Mouse (Mus musculus): ENCODE measurements at regions not wholly inside any gene's neighbourhood (a gene's known extent, or its start where the extent isn't known, plus 50 kb on each side); places are given as distances from the start of the nearest gene placed in this dataset.

DNA sequence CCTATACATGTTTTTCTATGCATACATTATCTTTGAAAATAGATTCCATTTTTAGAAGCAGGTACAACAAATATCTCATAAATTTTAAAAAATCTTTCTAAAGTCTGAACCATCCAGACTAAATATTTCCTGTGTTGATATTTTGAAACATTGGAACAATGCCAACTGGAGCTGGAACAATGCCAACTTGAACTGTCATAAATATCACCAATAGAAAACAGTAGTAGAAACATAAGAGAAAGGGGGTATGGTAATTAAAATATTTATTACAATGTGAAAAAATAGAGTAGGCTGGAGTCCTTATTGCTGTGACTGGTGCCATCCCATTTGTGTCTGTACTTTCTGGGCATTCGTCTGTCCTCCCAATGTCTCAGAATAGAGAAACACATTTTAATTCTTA is 286.9 kb upstream of the Mctp2 start:
- peak; percentile 22 for DNase-seq

DNA sequence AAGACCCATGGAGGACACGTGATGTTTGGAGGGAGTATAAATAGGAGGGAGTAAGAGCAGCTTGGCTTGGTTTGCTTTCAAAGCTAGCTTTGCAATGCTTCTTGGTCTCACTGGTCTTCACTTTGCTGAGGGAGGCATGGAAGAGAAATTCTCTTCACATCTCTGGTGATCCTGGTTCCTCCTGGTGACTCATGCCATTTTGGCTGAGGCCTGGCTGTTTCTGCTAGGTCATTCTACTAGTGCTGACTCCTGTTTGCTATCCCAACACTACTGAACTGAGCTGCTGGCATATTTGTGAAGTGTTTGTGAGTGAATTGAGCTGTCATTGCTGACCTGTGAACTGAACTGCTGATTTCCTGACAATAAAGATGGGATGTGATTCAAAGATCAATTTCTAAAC is 288.3 kb upstream of the Mctp2 start:
- no peak for DNase-seq

DNA sequence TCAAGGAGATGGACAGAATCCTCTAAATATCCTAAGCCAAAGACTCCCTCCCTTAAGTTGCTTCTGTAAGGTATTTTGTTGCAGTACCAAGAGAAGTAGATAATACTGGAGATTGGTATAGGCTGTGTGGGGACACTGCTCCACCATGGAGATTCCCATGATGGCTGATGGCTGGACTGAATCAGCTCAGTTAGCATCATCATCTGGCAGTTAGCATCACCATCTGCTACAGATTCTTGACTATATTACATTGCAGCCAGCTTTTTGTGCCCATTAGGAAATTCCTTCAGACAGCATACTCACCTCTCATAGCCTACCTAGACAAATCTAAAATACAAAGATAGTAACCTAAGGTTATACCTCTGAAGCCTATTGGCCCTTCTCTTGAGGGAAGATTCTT is 290.6 kb upstream of the Mctp2 start:
- DNase-seq = no peak

DNA sequence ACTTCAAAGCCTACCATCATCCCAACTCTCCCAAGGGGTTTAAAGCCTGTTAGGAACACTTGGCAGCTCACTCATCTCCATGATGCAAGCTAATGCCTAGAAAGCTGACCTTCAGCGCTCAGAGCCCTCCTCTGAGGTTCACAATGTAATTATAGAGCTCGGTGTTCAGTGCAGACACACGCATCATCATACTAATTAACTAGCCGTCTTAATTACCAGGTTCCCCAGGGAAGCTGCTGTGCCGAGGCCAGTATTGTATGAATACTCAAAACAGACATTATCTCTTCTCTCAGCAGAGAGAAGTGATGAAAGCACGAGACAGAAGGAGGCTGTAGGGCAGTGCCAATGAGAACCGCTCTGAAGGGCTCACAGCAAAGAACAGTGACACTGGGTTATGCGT is 295.5 kb upstream of the Mctp2 start:
- no peak for DNase-seq

DNA sequence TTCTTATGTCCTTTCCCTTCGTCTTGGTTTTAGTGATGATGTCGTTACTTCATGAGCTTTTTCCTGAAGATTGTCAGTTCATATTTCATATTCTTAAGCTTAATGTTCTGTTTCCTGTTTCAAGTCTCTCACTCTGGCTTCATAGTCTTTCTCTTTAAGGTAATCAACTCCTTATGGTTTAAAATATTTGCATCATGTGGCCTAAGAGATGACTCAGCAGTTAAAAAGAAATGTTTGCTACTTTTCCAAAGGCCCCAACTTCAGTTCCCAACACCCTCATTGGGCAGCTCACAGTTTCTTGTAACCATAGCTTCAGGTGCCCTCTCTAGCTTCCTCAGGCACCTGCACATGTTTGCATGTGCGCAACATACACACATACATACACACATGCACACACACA is 303.4 kb upstream of the Mctp2 start:
- DNase-seq = no peak

DNA sequence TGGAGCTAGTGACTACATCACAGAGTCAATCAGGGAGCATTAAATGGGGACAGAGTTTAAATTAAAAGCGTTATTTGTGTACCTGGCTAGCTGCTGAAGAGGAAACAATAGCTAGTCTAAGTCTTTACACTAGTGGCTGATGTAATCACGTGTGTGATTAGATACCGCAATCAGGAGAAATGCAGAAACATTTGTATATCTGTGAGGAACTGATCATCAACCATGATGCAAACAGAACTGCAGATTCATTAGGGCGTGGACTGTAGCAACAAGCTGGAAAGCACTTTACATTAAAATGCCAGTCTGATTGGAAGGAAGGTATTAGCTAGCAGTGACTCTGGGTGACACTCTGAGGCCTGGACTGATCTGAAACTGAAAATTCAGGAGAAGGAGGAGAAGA is 308.8 kb upstream of the Mctp2 start:
- DNase-seq = no peak

DNA sequence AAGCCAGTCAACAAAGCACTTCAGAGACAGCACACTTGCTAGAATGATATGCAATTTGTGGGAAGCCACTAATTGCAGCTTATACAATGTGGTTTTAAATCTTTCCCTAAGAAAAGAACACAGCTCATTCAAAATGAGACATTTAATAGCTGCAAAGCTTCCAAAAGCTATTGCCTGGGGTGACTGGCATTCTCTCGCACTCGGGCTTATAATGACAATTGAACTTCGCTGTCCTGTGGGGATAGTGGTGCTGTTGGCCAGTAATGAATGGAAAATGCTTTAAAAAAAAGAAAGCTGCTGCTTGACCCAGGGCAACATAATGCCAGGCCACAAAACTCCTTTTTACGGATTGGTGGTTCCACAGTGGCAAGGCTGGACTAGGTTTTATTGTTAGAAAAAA is 321.0 kb upstream of the Mctp2 start:
- no peak for DNase-seq

DNA sequence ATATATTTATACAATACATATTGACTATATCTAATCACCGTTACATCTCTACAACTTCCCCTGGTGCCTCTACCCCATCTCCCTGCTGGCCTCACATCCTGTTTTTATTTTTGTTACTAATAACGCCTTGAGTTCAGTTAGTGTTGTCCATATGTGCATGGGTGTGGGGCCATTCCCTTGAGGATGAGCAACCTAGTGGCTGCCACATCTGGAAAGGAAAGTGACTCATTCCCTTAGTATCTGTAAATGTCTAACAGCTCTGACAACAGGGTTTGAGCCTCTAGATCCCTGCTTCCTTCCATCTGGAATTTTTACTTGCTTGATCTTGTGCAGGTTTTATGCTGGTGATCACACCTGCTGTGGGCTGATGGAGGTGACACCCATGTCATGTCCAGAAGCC is 333.2 kb upstream of the Mctp2 start:
- no peak for DNase-seq

DNA sequence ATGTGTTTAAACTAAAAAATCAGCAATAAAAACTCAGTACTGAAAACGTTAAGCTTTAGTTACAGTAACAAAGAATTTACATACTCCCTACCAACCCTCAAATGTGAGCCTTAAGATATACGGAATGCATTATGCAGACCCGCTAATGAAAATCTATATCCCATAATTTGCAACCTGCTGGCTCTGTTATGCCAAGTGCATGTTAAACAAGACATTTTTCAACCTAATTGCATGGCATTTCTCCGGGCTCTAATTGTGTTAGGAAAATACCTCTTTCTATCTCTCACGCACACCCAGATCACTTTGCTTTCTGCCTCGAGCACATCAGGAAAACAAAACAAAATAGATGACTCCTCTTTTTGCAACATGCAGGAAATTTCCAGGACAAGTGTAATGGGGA is 368.6 kb upstream of the Mctp2 start:
- DNase-seq = no peak

DNA sequence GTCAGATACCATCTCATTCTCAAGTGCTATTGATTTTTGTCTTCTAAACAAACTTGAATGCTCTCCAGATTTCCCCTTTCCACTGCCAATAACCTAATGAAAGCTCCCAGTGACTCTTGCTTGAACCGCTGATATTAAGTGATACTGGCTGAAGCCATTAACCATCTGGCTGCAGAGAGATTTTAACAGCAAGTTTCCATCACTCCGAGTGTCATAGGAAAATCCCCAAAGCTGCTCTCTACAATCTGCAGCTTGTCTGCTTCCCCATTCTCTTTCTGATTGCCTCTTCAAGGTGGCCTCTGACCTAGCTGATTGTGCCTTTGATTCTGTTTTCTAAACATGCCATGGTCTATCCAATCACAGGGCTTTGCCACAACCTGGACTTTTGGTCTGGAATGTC is 379.4 kb upstream of the Mctp2 start:
- DNase-seq = no peak

DNA sequence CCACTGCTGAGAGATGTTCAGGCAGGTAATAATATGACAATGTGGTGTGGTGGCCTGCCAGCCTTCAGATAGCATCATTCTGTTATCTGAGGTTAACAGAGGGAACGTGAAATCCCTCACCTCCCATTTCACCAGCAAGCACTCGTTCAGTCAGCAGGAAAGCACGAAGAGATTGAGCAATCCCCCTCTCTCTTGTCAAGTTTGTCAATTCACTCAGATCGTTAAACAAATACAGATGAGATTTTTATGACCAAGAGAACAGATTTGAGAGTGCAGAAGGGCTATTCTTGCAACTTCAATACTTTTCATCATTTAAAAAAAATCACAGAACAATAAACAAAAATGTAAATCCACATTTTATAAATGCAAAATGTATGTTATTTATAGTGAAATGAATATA is 380.9 kb upstream of the Mctp2 start:
- DNase-seq = no peak

DNA sequence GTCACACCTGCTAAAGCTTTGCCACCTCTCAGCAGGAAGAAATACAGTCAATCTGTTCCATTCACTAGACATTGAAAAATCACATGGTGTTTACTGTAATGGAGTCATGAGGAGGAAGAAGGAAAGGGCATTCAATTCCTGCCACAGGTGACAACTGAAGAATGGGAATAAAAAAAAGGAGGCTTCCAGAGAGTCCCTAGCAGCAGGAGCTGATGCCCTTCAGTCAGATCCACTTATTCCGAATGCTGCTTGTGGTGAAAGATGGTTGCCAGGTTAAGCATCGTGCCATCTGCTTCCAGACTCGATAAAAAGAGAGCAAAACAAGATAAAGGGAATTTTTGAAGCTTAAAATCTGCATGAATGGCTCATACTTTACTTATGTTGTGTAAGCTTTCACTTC is 385.0 kb upstream of the Mctp2 start:
- DNase-seq = peak; percentile 35

DNA sequence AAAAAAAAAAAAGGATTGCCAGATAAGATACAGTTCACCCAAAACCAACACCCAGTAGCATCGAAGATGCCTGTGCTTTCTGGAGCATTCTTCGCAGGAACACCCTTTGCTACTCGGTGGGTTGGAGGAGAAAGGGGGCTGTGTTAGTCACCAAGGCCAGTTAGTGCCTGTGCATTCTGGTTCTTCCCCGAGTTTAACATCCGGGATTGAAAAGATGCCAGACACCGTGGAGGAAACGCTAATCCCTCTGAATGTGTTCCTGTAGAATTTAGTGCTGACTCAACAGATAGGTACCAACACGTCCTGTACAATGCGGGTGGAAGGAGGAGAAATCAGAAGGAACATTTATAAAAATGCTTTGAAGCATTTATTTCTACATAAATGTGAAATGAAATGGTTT is 385.5 kb upstream of the Mctp2 start:
- DNase-seq = peak; percentile 6

DNA sequence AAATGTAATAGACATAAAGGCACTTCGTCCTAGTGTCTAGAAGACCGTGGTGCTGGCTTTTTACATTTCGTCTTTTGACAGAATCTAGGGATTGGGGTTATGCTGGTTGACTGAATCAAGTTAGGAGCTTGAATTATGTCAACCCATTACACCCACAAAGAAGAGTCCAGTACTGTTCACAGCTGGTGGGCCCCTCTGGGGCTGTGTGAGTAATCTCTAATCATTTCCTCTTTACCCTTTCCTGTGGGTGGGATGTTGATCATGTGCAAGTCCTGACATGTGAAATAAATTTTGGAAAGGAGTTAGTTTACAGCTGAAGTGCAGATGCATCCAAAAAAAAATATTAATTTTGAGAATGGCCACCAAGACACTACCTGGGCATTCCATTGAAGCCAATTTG is 390.3 kb upstream of the Mctp2 start:
- DNase-seq = no peak

DNA sequence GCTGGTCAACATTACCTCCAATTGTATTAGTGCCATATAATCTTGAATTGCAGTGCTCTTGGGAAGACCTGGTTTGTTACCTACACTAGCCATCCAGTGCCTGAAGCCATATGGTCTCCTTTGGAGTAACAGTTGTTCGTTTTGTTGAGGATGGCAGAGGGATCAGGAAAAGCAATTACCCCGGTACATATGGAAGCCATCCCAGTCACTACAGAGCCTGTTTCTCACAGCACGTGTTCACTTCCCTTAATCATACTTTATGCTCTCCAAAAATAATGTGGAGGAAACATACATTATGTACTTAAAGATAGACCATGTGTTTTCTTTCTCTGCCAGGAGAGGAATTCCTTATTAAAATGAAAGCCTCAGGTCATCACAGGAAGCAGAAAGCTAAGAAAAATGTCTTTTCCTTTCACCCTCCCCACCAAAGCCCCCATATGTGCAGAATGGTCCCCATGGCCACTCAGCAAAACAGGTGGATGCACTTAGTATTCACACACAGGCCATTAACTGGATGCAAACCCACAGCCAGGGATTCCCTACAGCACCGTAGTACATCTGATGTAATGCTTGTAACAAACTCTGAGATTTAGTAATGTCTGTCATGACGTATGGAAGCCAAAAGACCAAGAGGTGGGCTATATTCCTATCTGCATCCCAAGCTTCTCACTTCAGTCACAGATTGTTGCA is 397.4 kb upstream of the Mctp2 start:
- no peak for DNase-seq

DNA sequence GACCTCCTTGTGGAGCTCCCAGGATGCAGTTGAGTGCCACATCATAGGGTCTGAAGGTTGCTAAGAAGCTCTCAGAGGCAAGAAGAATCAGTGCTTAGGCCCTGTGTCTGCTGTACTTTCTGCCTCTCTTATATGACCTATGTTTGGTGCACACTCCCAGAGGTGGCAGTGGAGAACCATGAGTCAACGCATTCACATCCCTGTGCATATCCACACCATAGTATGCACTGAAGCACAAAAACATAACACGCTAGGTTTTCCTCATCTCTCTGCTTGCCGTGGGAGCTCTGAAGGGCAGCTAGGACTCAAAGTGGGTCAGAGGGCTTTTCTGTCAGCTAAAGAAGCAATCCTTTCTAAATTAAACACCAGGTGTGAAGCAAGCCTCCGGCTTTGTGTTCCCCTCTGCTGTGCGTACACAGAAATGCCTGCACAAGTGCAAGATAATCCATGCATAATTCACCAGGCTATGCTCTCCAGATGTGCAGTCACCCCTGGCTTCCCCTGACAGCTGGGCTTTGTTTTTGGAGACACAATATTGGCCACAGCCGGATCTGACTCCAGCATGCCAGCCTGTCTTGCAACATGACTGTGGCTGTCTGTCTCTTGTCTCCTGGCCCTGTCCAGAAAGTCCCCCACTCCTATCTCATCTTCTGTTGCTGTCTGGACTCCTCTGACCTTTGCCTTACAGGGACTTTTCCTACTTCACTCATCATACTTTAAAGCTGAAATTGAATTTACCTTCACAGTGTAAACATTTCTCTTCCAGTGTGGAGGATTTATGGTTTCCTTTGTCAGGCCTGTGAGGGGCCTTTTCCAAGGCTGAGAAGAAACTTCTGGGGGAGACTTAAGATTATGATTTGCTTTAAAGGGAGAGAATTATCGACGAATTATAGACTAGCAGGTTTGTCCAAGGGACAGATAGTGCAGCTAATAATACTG is 405.1 kb upstream of the Mctp2 start:
- DNase-seq = no peak

DNA sequence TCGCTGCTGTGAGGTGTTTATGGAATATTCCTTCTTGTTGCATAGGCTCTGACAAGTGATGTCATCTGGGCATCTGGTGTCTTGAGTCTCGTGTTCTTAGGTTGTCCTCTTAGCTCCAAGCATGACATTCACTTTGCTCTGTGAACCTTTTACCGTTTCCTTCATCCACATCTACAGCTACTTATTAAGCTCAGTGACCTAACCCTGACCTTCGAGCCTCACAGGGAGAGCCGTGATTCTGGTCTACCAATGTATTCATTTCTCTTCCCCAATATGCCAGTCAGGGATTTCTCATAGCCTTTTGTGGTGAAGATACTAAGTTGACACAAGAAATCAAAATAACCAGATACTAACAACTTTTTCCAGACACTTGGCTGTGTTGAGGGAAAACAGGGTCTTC is 409.0 kb upstream of the Mctp2 start:
- no peak for DNase-seq

DNA sequence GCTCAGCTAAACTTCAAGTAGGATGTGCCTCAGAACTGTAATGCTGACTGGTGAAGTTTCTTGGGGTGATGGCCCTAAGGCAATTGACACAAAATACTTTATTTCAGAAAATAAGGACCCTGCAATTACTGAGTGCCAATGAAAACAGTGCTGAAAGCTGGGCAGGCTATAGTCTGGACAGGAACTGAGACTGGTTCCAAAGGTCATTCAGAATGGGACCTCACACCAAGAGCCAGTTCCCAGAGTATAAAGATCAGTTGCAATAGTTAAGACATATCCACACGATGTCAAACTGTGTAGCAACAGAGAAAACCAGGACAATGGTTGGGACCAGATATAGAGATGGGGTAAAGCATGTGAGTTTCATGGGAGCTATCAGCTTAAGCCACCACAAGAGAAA is 409.6 kb upstream of the Mctp2 start:
- no peak for DNase-seq

DNA sequence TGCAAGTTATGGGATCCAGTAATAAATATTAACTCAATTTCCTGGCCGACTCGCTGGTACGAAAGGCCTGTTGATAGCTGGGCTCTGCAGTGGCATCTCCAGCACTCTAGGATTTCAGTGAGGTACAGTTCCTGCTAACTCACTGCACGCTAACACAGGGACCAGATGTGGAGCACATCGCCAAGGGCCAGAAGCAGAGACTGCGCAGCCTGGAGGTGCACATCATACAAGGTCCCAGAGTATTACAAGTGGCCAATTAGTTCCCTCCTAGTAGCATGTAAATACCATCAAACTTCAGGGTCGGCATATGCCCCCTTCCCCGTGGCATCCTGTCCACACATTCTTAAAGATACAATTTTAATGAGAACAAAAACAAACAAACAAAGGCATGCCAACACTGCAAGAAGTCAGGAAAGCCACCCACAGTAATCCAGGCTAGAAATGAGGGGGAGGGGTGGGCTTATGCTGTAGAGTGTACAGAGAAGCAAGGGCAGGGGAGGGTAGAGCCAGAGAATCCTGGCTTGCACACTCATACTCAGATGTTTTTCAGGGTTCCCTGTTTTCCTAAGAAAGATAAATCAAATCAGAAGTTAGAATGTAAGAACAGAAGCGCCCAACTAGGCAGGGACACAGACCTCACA is 419.9 kb upstream of the Mctp2 start:
- no peak for DNase-seq

DNA sequence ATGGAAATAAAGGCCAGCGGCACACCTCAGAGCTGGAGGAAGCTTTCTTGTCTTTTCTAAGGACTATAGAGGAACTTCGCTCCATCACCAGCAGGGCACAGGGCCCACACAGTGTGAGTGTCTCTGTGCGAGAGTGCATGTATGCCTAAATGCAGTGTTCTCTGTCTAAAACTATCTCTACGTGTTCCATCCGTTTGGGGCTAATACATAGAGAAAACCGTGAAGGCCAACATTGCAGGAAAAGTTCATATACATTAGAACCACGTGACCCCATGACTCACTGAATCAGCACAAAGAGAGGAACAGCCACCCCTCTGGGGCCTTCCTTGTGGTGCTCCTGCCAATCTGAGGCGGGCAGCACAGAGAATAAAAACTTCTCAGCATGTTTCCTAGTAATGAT is 431.4 kb upstream of the Mctp2 start:
- DNase-seq = no peak

DNA sequence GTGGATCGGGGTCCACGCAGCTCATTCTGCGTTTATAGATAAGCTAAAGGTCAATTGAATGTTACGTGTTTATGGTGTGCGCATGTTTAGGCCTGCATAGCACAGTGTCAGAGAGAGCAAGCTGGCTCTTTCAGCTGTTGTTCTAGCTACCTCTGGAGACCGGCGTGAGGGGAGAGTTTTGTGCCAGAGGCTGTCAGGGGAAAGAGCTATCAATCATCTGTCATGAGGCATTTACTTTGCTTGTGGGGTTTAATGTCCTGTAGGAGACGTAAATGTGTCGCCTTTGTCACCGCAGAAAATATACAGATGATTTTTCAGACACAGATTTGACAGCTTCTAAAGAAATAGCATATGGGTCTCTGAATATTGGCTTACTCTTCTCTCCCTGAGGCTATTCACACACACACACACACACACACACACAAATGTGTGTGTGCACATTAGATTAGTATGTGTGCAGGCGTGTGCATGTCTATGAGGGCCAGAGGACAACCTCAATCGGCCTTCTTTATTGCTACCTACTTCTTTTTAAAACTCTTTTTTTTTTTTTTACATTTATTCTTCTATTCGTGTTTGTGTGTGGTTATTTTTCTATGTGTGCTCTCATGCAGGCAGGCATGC is 432.0 kb upstream of the Mctp2 start:
- no peak for DNase-seq

DNA sequence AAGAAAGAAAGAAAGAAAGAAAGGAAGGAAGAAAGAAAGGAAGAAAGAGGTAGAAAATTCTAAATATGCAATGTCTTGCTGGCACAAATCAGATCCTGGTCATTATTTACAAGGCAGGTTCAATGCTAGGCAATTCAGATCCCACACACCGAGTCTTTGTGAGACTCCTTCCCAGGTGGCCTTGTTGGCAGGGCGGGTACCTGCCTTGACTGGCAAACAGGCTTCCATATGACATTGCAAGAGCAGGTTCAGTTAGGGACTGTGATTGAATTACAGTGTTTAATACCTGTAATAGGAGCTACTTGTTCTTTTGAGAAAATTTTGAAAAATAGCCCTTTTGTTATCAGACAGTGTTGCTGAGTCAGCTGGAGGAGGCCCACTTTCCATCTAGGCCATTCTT is 436.0 kb upstream of the Mctp2 start:
- DNase-seq = no peak

DNA sequence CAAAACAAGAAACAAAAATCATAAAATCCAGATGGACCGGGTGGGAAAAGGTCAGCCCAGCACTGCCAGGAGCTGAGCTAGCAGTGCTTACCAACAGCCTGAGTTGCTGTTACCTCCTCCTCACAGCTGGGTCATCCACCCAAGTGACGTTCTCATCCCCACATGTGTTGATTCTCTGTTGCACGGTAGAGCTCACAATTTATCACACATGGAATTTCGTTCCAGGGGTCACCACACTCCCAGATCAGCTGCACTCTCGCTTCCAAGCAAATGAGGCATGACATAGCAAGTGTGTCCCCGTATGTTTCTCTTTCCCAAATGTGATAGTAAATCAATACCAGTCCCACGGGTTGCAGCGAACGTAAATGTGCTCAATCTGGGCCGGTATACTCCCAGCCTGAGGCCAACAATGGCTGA is 445.1 kb upstream of the Mctp2 start:
- no peak for DNase-seq

All from cerebellum, adult 11 months (tissue).